Mouse (Mus musculus) Patski (cell line): ENCODE measurements at regions not wholly inside any gene's neighbourhood (a gene's known extent, or its start where the extent isn't known, plus 50 kb on each side); places are given as distances from the start of the nearest gene placed in this dataset.

Experiments used
- ATAC-seq: fragments of 100-300 bp; one replicate; pipeline ENCODE4 v1.8.0; 2021
- CTCF ChIA-PET: fragments of 350-600 bp; sonication (Branson Sonifier 250); formaldehyde crosslinking; loops from one replicate; lab custom pipeline; 2022; ENCODE audit warnings: inconsistent platforms; lab: Charles Lee
- POLR2A ChIA-PET: fragments of 350-600 bp; sonication (Branson Sonifier 250); formaldehyde crosslinking; loops from one replicate; lab custom pipeline; 2022; ENCODE audit warnings: antibody characterized with exemption, inconsistent platforms; lab: Charles Lee
- DNase-seq: peaks from one replicate; pipeline ENCODE4 v3.0.0-alpha.2; 2011; ENCODE audit warnings: low read depth, low spot score
- H3K27me3 ChIP-seq: fragments of 371-371 bp; one replicate; pipeline ENCODE4 v1.5.1; 2021
- CTCF ChIP-seq: fragments of 100-300 bp; IDR thresholded peaks from one replicate; pipeline ENCODE4 v1.5.1; 2021
- in situ Hi-C: fragments of 300-500 bp; cut with MboI; formaldehyde crosslinking; loops from 3 replicates; pipeline ENCODE4 v1.11.1; 2018; ENCODE audit warnings: low pct_unique_long_range_greater_than_20kb, mixed read lengths

GRCm38 (mm10) chr12:7192591-7192990 lies 784.9 kb upstream of the Apob start:
- ChIA-PET CTCF (no interaction called here), POLR2A (no interaction called here)
- no peak for TF ChIP-seq CTCF
- H3K27me3 ChIP-seq: no peaks in the 10 kb centered on the region
- DNase-seq (no peak), ATAC-seq (no peak)
- in situ Hi-C loops: no loop called here

- ChIA-PET POLR2A (no interaction called here), CTCF (no interaction called here)
- in situ Hi-C loops: no loop called here
- ATAC-seq: no peak
- DNase-seq: no peak
- H3K27me3 ChIP-seq: no peaks in the 10 kb centered on the region
- no peak for TF ChIP-seq CTCF
Measured at GRCm38 (mm10) chr12:7198098-7198497, 779.4 kb upstream of the Apob start.

GRCm38 (mm10) chr12:7200879-7201278 lies 776.6 kb upstream of the Apob start:
- H3K27me3 ChIP-seq: no peaks in the 10 kb centered on the region
- ATAC-seq (no peak), DNase-seq (no peak)
- in situ Hi-C loops: no loop called here
- POLR2A ChIA-PET: no interaction called here
- no peak for TF ChIP-seq CTCF
- CTCF ChIA-PET: no interaction called here

- POLR2A ChIA-PET: no interaction called here
- in situ Hi-C loops: no loop called here
- ATAC-seq (no peak), DNase-seq (no peak)
- H3K27me3 ChIP-seq: peaks cover 6% of the 10 kb centered on the region
- no peak for TF ChIP-seq CTCF
- CTCF ChIA-PET: no interaction called here
Measured at GRCm38 (mm10) chr12:7215686-7216085, 761.8 kb upstream of the Apob start.

GRCm38 (mm10) chr12:7217499-7217898 lies 759.9 kb upstream of the Apob start:
- peaks cover 6% of the 10 kb centered on the region for H3K27me3 ChIP-seq
- DNase-seq: no peak
- ATAC-seq: no peak
- in situ Hi-C loops: no loop called here
- CTCF ChIA-PET: no interaction called here
- no peak for TF ChIP-seq CTCF
- POLR2A ChIA-PET: no interaction called here

GRCm38 (mm10) chr12:7228124-7228523 lies 749.3 kb upstream of the Apob start:
- no peaks in the 10 kb centered on the region for H3K27me3 ChIP-seq
- TF ChIP-seq CTCF: no peak
- DNase-seq: no peak
- ChIA-PET POLR2A (no interaction called here), CTCF (no interaction called here)
- in situ Hi-C loops: no loop called here
- ATAC-seq: no peak

GRCm38 (mm10) chr12:7228541-7229225 lies 748.8 kb upstream of the Apob start:
- TF ChIP-seq CTCF: no peak
- POLR2A ChIA-PET: no interaction called here
- in situ Hi-C loops: no loop called here
- no peaks in the 10 kb centered on the region for H3K27me3 ChIP-seq
- ATAC-seq (no peak), DNase-seq (no peak)
- CTCF ChIA-PET: no interaction called here

GRCm38 (mm10) chr12:7250324-7250723 lies 727.1 kb upstream of the Apob start:
- CTCF ChIA-PET: no interaction called here
- TF ChIP-seq CTCF: no peak

GRCm38 (mm10) chr12:7270587-7270986 lies 706.9 kb upstream of the Apob start:
- DNase-seq (no peak), ATAC-seq (no peak)
- CTCF ChIA-PET: no interaction called here
- H3K27me3 ChIP-seq: no peaks in the 10 kb centered on the region
- in situ Hi-C loops: no loop called here
- POLR2A ChIA-PET: no interaction called here
- TF ChIP-seq CTCF: no peak

More at GRCm38 (mm10) chr12:7250324-7250723, 727.1 kb upstream of the Apob start:
- H3K27me3 ChIP-seq: no peaks in the 10 kb centered on the region
- in situ Hi-C loops: no loop called here
- POLR2A ChIA-PET: no interaction called here
- no peak for ATAC-seq
- DNase-seq: no peak

- no peak for TF ChIP-seq CTCF
- no peaks in the 10 kb centered on the region for H3K27me3 ChIP-seq
- ATAC-seq (no peak), DNase-seq (no peak)
- in situ Hi-C loops: loop anchor here (5.0 kb wide), 1 partner anchor 52 kb away; no protein-coding TSS in a partner anchor
- CTCF ChIA-PET: no interaction called here
- POLR2A ChIA-PET: no interaction called here
Measured at GRCm38 (mm10) chr12:7284354-7285036, 693.0 kb upstream of the Apob start.

- in situ Hi-C loops: no loop called here
- H3K27me3 ChIP-seq: no peaks in the 10 kb centered on the region
- no peak for DNase-seq
- ATAC-seq: no peak
- ChIA-PET POLR2A (no interaction called here), CTCF (no interaction called here)
- no peak for TF ChIP-seq CTCF
Measured at GRCm38 (mm10) chr12:7291557-7291956, 685.9 kb upstream of the Apob start.
